Mouse (Mus musculus): ENCODE measurements around the gene Tbxas1.

- TF ChIP-seq POLR2A (IDR thresholded peaks at IDR 0.05; ENCODE audit: borderline replicate concordance, insufficient read depth, low read length) (no peak), CTCF (IDR thresholded peaks at IDR 0.05; ENCODE audit: borderline replicate concordance, insufficient read depth, low read depth, low read length) (no peak)
Measured at GRCm38 (mm10) chr6:38834727-38835126, 40.5 kb upstream of the Tbxas1 start.

Data from cerebellum, adult 2 months (tissue).